Mouse (Mus musculus): ENCODE measurements around the gene Eloa.

- TF ChIP-seq CTCF (IDR thresholded peaks at IDR 0.05; ENCODE audit: low read depth) (no peak), EP300 (IDR thresholded peaks at IDR 0.05; ENCODE audit: low read depth) (no peak)
These were observed 49.0 kb downstream of the Eloa start, which contains the start of gene Lypla2 for GRCm38 (mm10) chr4:135972556-135972906.
